Mouse (Mus musculus): ENCODE results near the gene Zp2.

DNA sequence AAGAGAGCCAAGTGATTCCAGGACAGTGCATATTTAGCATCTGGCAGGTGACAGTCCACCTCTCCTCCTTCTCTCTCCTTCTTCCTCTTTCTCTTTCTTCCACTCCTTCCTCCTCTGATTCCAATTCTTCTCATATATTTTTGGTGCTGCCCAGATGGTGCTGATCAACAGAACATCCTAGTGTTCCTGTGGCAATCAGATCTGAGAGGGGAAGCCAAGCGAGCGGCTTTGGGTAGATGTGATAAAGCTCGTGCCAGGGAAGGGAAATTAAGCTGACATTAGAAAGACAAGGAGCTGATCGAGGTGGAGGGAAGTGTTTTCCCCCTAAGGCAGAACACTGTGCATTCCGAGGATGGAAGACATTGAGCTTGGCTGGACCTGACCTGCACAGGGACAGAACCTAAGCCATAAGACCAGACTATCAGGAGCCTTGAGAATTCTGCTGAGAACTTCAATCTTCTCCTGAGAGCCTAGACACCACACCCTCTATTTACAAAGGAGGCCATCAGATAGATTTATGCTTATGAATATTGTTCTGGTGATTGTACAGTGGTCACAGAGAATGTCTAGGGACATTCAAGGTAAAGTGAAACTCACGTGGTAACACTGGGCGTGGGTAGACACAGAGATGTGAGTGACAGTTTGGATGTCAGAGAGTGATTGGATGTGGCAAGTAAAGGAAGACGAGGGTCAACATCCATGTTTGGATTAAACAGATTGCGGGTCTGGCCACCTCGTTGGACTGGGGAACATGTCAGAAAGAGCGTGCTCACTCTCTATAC lies 29.8 kb upstream of the Zp2 start:
- no peak for TF ChIP-seq CTCF (IDR thresholded peaks at IDR 0.05)
- TF ChIP-seq EP300 (IDR thresholded peaks at IDR 0.05), result no peak
